Mouse (Mus musculus): ENCODE results near the gene Rcvrn. TPM values are rescaled to one million over a fixed set of nuclear protein-coding genes. Genes with fewer than 3 reads are reported as not detected.

Gene Rcvrn
- polyA plus RNA-seq, 1 experiment from 2014 or later, result not detected

- DNase-seq (ENCODE audit: low spot score) (no peak), ATAC-seq (replicated peaks; ENCODE audit: low FRiP score, low TSS enrichment, low read depth) (no peak)
- H3K4me3 ChIP-seq (ENCODE audit: low read depth, low read length), result no peak overlapping the region
- H3K4me2 ChIP-seq (ENCODE audit: low read length), result no peak overlapping the region
- H3K4me1 ChIP-seq (replicated peaks; ENCODE audit: control insufficient read depth, insufficient read depth, low read length), result no peaks in the 10 kb centered on the region
- H3K27me3 ChIP-seq (replicated peaks; ENCODE audit: control insufficient read depth, insufficient read depth, low read length), result no peaks in the 10 kb centered on the region
- no peak overlapping the region for H3K9ac ChIP-seq (ENCODE audit: low read length)
- H3K9me3 ChIP-seq (ENCODE audit: control insufficient read depth, low read length), result no peaks in the 10 kb centered on the region
- 86% methylated on average over 5 of the region's 5 CpGs for WGBS
- H3K27ac ChIP-seq (ENCODE audit: low read depth), result no peak overlapping the region
- H3K36me3 ChIP-seq (ENCODE audit: control insufficient read depth, insufficient read depth, low read length), result no peaks in the 10 kb centered on the region
These were observed 29.0 kb upstream of the Rcvrn start for GRCm38 (mm10) chr11:67666129-67666528.

- no peak overlapping the region for H3K4me2 ChIP-seq (ENCODE audit: low read length)
- DNase-seq (ENCODE audit: low spot score), result no peak
- no peak overlapping the region for H3K27ac ChIP-seq (ENCODE audit: low read depth)
- no peaks in the 10 kb centered on the region for H3K9me3 ChIP-seq (ENCODE audit: control insufficient read depth, low read length)
- WGBS, result 84% methylated on average over 13 of the region's 13 CpGs
- H3K27me3 ChIP-seq (replicated peaks; ENCODE audit: control insufficient read depth, insufficient read depth, low read length), result no peaks in the 10 kb centered on the region
- H3K4me3 ChIP-seq (ENCODE audit: low read depth, low read length), result no peak overlapping the region
- no peaks in the 10 kb centered on the region for H3K4me1 ChIP-seq (replicated peaks; ENCODE audit: control insufficient read depth, insufficient read depth, low read length)
- H3K9ac ChIP-seq (ENCODE audit: low read length), result no peak overlapping the region
- no peaks in the 10 kb centered on the region for H3K36me3 ChIP-seq (ENCODE audit: control insufficient read depth, insufficient read depth, low read length)
- ATAC-seq (replicated peaks; ENCODE audit: low FRiP score, low TSS enrichment, low read depth), result no peak
These were observed 27.4 kb upstream of the Rcvrn start for GRCm38 (mm10) chr11:67667531-67668332.

- Histone ChIP-seq H3K9me3 (ENCODE audit: control insufficient read depth, low read length) (no peaks in the 10 kb centered on the region), H3K4me3 (ENCODE audit: low read depth, low read length) (no peak overlapping the region), H3K27me3 (replicated peaks; ENCODE audit: control insufficient read depth, insufficient read depth, low read length) (no peaks in the 10 kb centered on the region), H3K4me1 (replicated peaks; ENCODE audit: control insufficient read depth, insufficient read depth, low read length) (no peaks in the 10 kb centered on the region), H3K9ac (ENCODE audit: low read length) (no peak overlapping the region), H3K36me3 (ENCODE audit: control insufficient read depth, insufficient read depth, low read length) (no peaks in the 10 kb centered on the region), H3K4me2 (ENCODE audit: low read length) (no peak overlapping the region), H3K27ac (ENCODE audit: low read depth) (no peak overlapping the region)
- ATAC-seq (replicated peaks; ENCODE audit: low FRiP score, low TSS enrichment, low read depth) (no peak), DNase-seq (ENCODE audit: low spot score) (no peak)
- 91% methylated on average over 3 of the region's 3 CpGs for WGBS
These were observed 26.6 kb upstream of the Rcvrn start for GRCm38 (mm10) chr11:67668460-67669007.

- no peak overlapping the region for H3K27ac ChIP-seq (ENCODE audit: low read depth)
- no peaks in the 10 kb centered on the region for H3K27me3 ChIP-seq (replicated peaks; ENCODE audit: control insufficient read depth, insufficient read depth, low read length)
- DNase-seq (ENCODE audit: low spot score) (no peak), ATAC-seq (replicated peaks; ENCODE audit: low FRiP score, low TSS enrichment, low read depth) (no peak)
- no peaks in the 10 kb centered on the region for H3K4me1 ChIP-seq (replicated peaks; ENCODE audit: control insufficient read depth, insufficient read depth, low read length)
- no peak overlapping the region for H3K4me2 ChIP-seq (ENCODE audit: low read length)
- no peak overlapping the region for H3K4me3 ChIP-seq (ENCODE audit: low read depth, low read length)
- H3K36me3 ChIP-seq (ENCODE audit: control insufficient read depth, insufficient read depth, low read length), result no peaks in the 10 kb centered on the region
- 91% methylated on average over 6 of the region's 6 CpGs for WGBS
- H3K9me3 ChIP-seq (ENCODE audit: control insufficient read depth, low read length), result no peaks in the 10 kb centered on the region
- H3K9ac ChIP-seq (ENCODE audit: low read length), result no peak overlapping the region
These were observed 25.1 kb upstream of the Rcvrn start for GRCm38 (mm10) chr11:67670031-67670430.

GRCm38 (mm10) chr11:67672140-67672539, 23.0 kb upstream of the Rcvrn start:
- Histone ChIP-seq H3K9ac (ENCODE audit: low read length) (no peak overlapping the region), H3K4me2 (ENCODE audit: low read length) (no peak overlapping the region), H3K27me3 (replicated peaks; ENCODE audit: control insufficient read depth, insufficient read depth, low read length) (no peaks in the 10 kb centered on the region), H3K36me3 (ENCODE audit: control insufficient read depth, insufficient read depth, low read length) (no peaks in the 10 kb centered on the region), H3K27ac (ENCODE audit: low read depth) (no peak overlapping the region), H3K9me3 (ENCODE audit: control insufficient read depth, low read length) (no peaks in the 10 kb centered on the region), H3K4me3 (ENCODE audit: low read depth, low read length) (no peak overlapping the region), H3K4me1 (replicated peaks; ENCODE audit: control insufficient read depth, insufficient read depth, low read length) (no peaks in the 10 kb centered on the region)
- ATAC-seq (replicated peaks; ENCODE audit: low FRiP score, low TSS enrichment, low read depth) (no peak), DNase-seq (ENCODE audit: low spot score) (no peak)
- WGBS, result 67% methylated on average over 5 of the region's 5 CpGs

GRCm38 (mm10) chr11:67675562-67676540, 19.3 kb upstream of the Rcvrn start:
- Histone ChIP-seq H3K4me3 (ENCODE audit: low read depth, low read length) (no peak overlapping the region), H3K36me3 (ENCODE audit: control insufficient read depth, insufficient read depth, low read length) (no peaks in the 10 kb centered on the region), H3K9ac (ENCODE audit: low read length) (no peak overlapping the region), H3K27ac (ENCODE audit: low read depth) (no peak overlapping the region), H3K9me3 (ENCODE audit: control insufficient read depth, low read length) (no peaks in the 10 kb centered on the region), H3K4me1 (replicated peaks; ENCODE audit: control insufficient read depth, insufficient read depth, low read length) (no peaks in the 10 kb centered on the region), H3K27me3 (replicated peaks; ENCODE audit: control insufficient read depth, insufficient read depth, low read length) (no peaks in the 10 kb centered on the region), H3K4me2 (ENCODE audit: low read length) (no peak overlapping the region)
- DNase-seq (ENCODE audit: low spot score) (no peak), ATAC-seq (replicated peaks; ENCODE audit: low FRiP score, low TSS enrichment, low read depth) (0 out of 2 replicates have a peak, but pooled peaks have one; percentile 40)
- WGBS, result 59% methylated on average over 12 of the region's 12 CpGs

- no peaks in the 10 kb centered on the region for H3K4me1 ChIP-seq (replicated peaks; ENCODE audit: control insufficient read depth, insufficient read depth, low read length)
- H3K36me3 ChIP-seq (ENCODE audit: control insufficient read depth, insufficient read depth, low read length), result no peaks in the 10 kb centered on the region
- H3K27me3 ChIP-seq (replicated peaks; ENCODE audit: control insufficient read depth, insufficient read depth, low read length), result no peaks in the 10 kb centered on the region
- no peak overlapping the region for H3K9ac ChIP-seq (ENCODE audit: low read length)
- no peak overlapping the region for H3K27ac ChIP-seq (ENCODE audit: low read depth)
- no peaks in the 10 kb centered on the region for H3K9me3 ChIP-seq (ENCODE audit: control insufficient read depth, low read length)
- H3K4me2 ChIP-seq (ENCODE audit: low read length), result no peak overlapping the region
- no peak for DNase-seq (ENCODE audit: low spot score)
- no peak overlapping the region for H3K4me3 ChIP-seq (ENCODE audit: low read depth, low read length)
- 64% methylated on average over 5 of the region's 5 CpGs for WGBS
- ATAC-seq (replicated peaks; ENCODE audit: low FRiP score, low TSS enrichment, low read depth), result no peak
These were observed 15.8 kb upstream of the Rcvrn start for GRCm38 (mm10) chr11:67679300-67679699.

- 74% methylated on average over 2 of the region's 2 CpGs for WGBS
- H3K9ac ChIP-seq (ENCODE audit: low read length), result no peak overlapping the region
These were observed 15.2 kb upstream of the Rcvrn start for GRCm38 (mm10) chr11:67679930-67680329.

More at GRCm38 (mm10) chr11:67679930-67680329, 15.2 kb upstream of the Rcvrn start:
- Histone ChIP-seq H3K4me2 (ENCODE audit: low read length) (no peak overlapping the region), H3K36me3 (ENCODE audit: control insufficient read depth, insufficient read depth, low read length) (no peaks in the 10 kb centered on the region), H3K4me3 (ENCODE audit: low read depth, low read length) (no peak overlapping the region), H3K27ac (ENCODE audit: low read depth) (no peak overlapping the region), H3K9me3 (ENCODE audit: control insufficient read depth, low read length) (no peaks in the 10 kb centered on the region), H3K27me3 (replicated peaks; ENCODE audit: control insufficient read depth, insufficient read depth, low read length) (no peaks in the 10 kb centered on the region), H3K4me1 (replicated peaks; ENCODE audit: control insufficient read depth, insufficient read depth, low read length) (no peaks in the 10 kb centered on the region)
- no peak for ATAC-seq (replicated peaks; ENCODE audit: low FRiP score, low TSS enrichment, low read depth)
- DNase-seq (ENCODE audit: low spot score), result no peak

Data from intestine, embryonic 14.5 days (tissue).